Mouse (Mus musculus) ES-E14 (cell line): Measurements from ENCODE around the gene Dnajb14.

Experiments
- CHD2 ChIP-seq: IDR thresholded peaks from 2 replicates; pipeline ENCODE4 v1.6.1; 2014; ENCODE audit warnings: mild to moderate bottlenecking, low read depth, low read length, inconsistent platforms
- HCFC1 ChIP-seq: IDR thresholded peaks from 2 replicates; pipeline ENCODE4 v1.6.1; 2012; ENCODE audit warnings: low read length, inconsistent platforms, borderline replicate concordance; ENCODE audit not compliant: insufficient read depth
- MAFK ChIP-seq: IDR thresholded peaks from 2 replicates; pipeline ENCODE4 v1.6.1; 2014; ENCODE audit warnings: mild to moderate bottlenecking, low read depth, low read length, inconsistent platforms; ENCODE audit not compliant: insufficient read depth
- ZC3H11A ChIP-seq: IDR thresholded peaks from 2 replicates; pipeline ENCODE4 v1.6.1; 2012; ENCODE audit warnings: low read depth, mild to moderate bottlenecking, inconsistent platforms, low read length, borderline replicate concordance

DNA sequence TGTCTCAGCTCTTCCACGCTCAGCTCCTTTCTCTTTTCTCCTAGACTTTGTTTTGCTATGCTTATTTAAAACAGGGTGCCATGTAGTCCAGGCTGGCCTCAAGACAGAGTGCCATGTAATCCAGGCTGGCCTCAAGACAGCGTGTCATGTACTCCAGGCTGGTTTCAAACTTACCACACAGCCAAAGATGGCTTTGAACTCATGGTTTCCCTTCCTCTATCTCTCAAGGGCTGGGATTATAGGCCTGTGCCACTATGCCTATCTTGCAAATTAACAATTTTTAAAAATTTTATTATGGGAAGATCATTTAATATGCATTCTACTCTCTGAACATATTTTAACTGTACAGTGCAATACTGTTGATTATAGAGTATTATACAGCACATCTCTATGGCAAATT is 36.3 kb upstream of the Dnajb14 start:
- no peak for TF ChIP-seq CHD2
- no peak for TF ChIP-seq HCFC1
- TF ChIP-seq ZC3H11A = no peak
- no peak for TF ChIP-seq MAFK
